Mouse (Mus musculus) MEL (cell line): ENCODE results near the gene Fcer1g. TPM values are rescaled to one million over a fixed set of nuclear protein-coding genes. Genes with fewer than 3 reads are reported as not detected.

Experiments
- DNase-seq: peaks from one replicate; pipeline ENCODE4 v3.0.0; 2011; ENCODE audit warnings: low read depth, low spot score
- H3K27ac ChIP-seq: 2 replicates; pipeline ENCODE4 v1.5.1; 2012; ENCODE audit warnings: low read depth, mild to moderate bottlenecking, control low read depth, low read length, moderate library complexity; ENCODE audit not compliant: control insufficient read depth
- H3K27me3 ChIP-seq, 2 experiments: fragments of 150-350 bp in 1 of 2; sonication (generic) in 1 of 2; 2 replicates each; pipeline ENCODE4 v1.6.1; 2012; ENCODE audit warnings: low read length in 2 of 2, mild to moderate bottlenecking in 2 of 2, improper control_type of control experiment in 1 of 2, moderate library complexity in 1 of 2; ENCODE audit not compliant: insufficient read depth in 2 of 2, control insufficient read depth in 1 of 2
- H3K36me3 ChIP-seq, 2 experiments: 2 replicates each; pipeline ENCODE4 v1.6.1; 2012 to 2014; ENCODE audit warnings: low read length in 2 of 2, improper control_type of control experiment in 1 of 2, inconsistent platforms in 1 of 2, mild to moderate bottlenecking in 1 of 2; ENCODE audit not compliant: insufficient read depth in 2 of 2, control insufficient read depth in 1 of 2
- H3K4me1 ChIP-seq, 2 experiments: fragments of 150-350 bp in 1 of 2; sonication (generic) in 1 of 2; 2 replicates each; pipeline ENCODE4 v1.6.1; 2012; ENCODE audit warnings: low read length in 2 of 2, improper control_type of control experiment in 1 of 2, mild to moderate bottlenecking in 1 of 2; ENCODE audit not compliant: insufficient read depth in 2 of 2, control insufficient read depth in 1 of 2
- H3K4me3 ChIP-seq, 2 experiments: fragments of 150-350 bp in 1 of 2; sonication (generic) in 1 of 2; 2 replicates each; pipeline ENCODE4 v1.5.1; 2012; ENCODE audit warnings: low read depth in 2 of 2, low read length in 2 of 2, mild to moderate bottlenecking in 2 of 2, moderate library complexity in 2 of 2, control low read depth in 1 of 2, improper control_type of control experiment in 1 of 2; ENCODE audit not compliant: control insufficient read depth in 1 of 2, insufficient read depth in 1 of 2
- H3K79me2 ChIP-seq: 2 replicates; pipeline ENCODE4 v1.6.1; 2012; ENCODE audit warnings: mild to moderate bottlenecking, low read length, moderate library complexity; ENCODE audit not compliant: control insufficient read depth, poor library complexity, insufficient read depth
- H3K9ac ChIP-seq: 2 replicates; pipeline ENCODE4 v1.6.1; 2012; ENCODE audit warnings: low read depth, mild to moderate bottlenecking, control low read depth, low read length, moderate library complexity; ENCODE audit not compliant: control insufficient read depth, poor library complexity, severe bottlenecking
- H3K9me3 ChIP-seq: fragments of 150-350 bp; sonication (generic); replicated peaks from 2 replicates; pipeline ENCODE4 v1.6.1; 2012; ENCODE audit warnings: mild to moderate bottlenecking, low read length, improper control_type of control experiment, moderate library complexity; ENCODE audit not compliant: insufficient read depth
- BHLHE40 ChIP-seq: IDR thresholded peaks from 2 replicates; pipeline ENCODE4 v1.6.1; 2012; ENCODE audit warnings: low read depth, mild to moderate bottlenecking, inconsistent platforms, low read length, improper control_type of control experiment, borderline replicate concordance
- CHD1 ChIP-seq: IDR thresholded peaks from 2 replicates; pipeline ENCODE4 v1.6.1; 2012; ENCODE audit warnings: low read depth, mild to moderate bottlenecking, inconsistent platforms, low read length, improper control_type of control experiment
- CHD2 ChIP-seq: IDR thresholded peaks from 2 replicates; pipeline ENCODE4 v1.6.1; 2011; ENCODE audit warnings: low read length, improper control_type of control experiment
- CTCF ChIP-seq, 3 experiments: IDR thresholded peaks in 2 of 3; conservative IDR thresholded peaks in 1 of 3; 2 replicates each; pipeline ENCODE4 v1.5.1; 2011 to 2012; ENCODE audit warnings: low read length in 3 of 3, low read depth in 2 of 3, mild to moderate bottlenecking in 2 of 3, improper control_type of control experiment in 1 of 3, inconsistent platforms in 1 of 3, mixed read lengths in 1 of 3, moderate library complexity in 1 of 3; ENCODE audit not compliant: control insufficient read depth in 1 of 3, insufficient read depth in 1 of 3, poor library complexity in 1 of 3, severe bottlenecking in 1 of 3
- ELF1 ChIP-seq: IDR thresholded peaks from 2 replicates; pipeline ENCODE4 v1.6.1; 2014; ENCODE audit warnings: low read depth, mild to moderate bottlenecking, inconsistent platforms, low read length, improper control_type of control experiment, moderate library complexity
- EP300 ChIP-seq, 2 experiments: IDR thresholded peaks; 2 replicates each; pipeline ENCODE4 v1.6.1; 2011; ENCODE audit warnings: improper control_type of control experiment in 2 of 2, low read length in 2 of 2, low read depth in 1 of 2, mild to moderate bottlenecking in 1 of 2
- GATA1 ChIP-seq: IDR thresholded peaks from 2 replicates; pipeline ENCODE4 v1.6.1; 2011; ENCODE audit warnings: low read depth, low read length, improper control_type of control experiment
- JUND ChIP-seq: IDR thresholded peaks from 2 replicates; pipeline ENCODE4 v1.6.1; 2011; ENCODE audit warnings: low read depth, mild to moderate bottlenecking, improper control_type of control experiment, low read length
- KAT2A ChIP-seq: conservative IDR thresholded peaks from 2 replicates; pipeline ENCODE4 v1.6.1; 2012; ENCODE audit warnings: low read depth, low read length, improper control_type of control experiment, inconsistent platforms
- MAFK ChIP-seq: IDR thresholded peaks from 2 replicates; pipeline ENCODE4 v1.6.1; 2011; ENCODE audit warnings: low read depth, mild to moderate bottlenecking, low read length, improper control_type of control experiment, borderline replicate concordance
- MAX ChIP-seq: IDR thresholded peaks from 2 replicates; pipeline ENCODE4 v1.6.1; 2011; ENCODE audit warnings: low read length, improper control_type of control experiment
- MAZ ChIP-seq: IDR thresholded peaks from 2 replicates; pipeline ENCODE4 v1.6.1; 2012; ENCODE audit warnings: low read depth, mild to moderate bottlenecking, inconsistent platforms, low read length, improper control_type of control experiment
- MEF2A ChIP-seq: IDR thresholded peaks from 2 replicates; pipeline ENCODE4 v1.6.1; 2014; ENCODE audit warnings: low read depth, mild to moderate bottlenecking, inconsistent platforms, low read length, improper control_type of control experiment; ENCODE audit not compliant: poor library complexity, insufficient replicate concordance, severe bottlenecking; ENCODE audit errors: extremely low read depth
- MXI1 ChIP-seq: IDR thresholded peaks from 2 replicates; pipeline ENCODE4 v1.6.1; 2011; ENCODE audit warnings: mild to moderate bottlenecking, low read depth, low read length, improper control_type of control experiment
- MYB ChIP-seq: IDR thresholded peaks from 2 replicates; pipeline ENCODE4 v1.6.1; 2011; ENCODE audit warnings: mild to moderate bottlenecking, low read depth, low read length, improper control_type of control experiment
- MYC ChIP-seq: IDR thresholded peaks from 2 replicates; pipeline ENCODE4 v1.6.1; 2011; ENCODE audit warnings: low read depth, mild to moderate bottlenecking, low read length, improper control_type of control experiment, moderate library complexity
- NRF1 ChIP-seq: IDR thresholded peaks from 2 replicates; pipeline ENCODE4 v1.6.1; 2014; ENCODE audit warnings: low read depth, mild to moderate bottlenecking, inconsistent platforms, low read length, improper control_type of control experiment, moderate library complexity; ENCODE audit not compliant: poor library complexity, insufficient read depth, severe bottlenecking
- POLR2A ChIP-seq, 2 experiments: IDR thresholded peaks; 2 replicates each; pipeline ENCODE4 v1.6.1; 2011 to 2012; ENCODE audit warnings: low read length in 2 of 2, mild to moderate bottlenecking in 2 of 2, control low read depth in 1 of 2, improper control_type of control experiment in 1 of 2, low read depth in 1 of 2, moderate library complexity in 1 of 2; ENCODE audit not compliant: control insufficient read depth in 1 of 2, insufficient read depth in 1 of 2, poor library complexity in 1 of 2
- POLR2AphosphoS2 ChIP-seq: IDR thresholded peaks from 2 replicates; pipeline ENCODE4 v1.6.1; 2011; ENCODE audit warnings: low read length, improper control_type of control experiment
- POLR2AphosphoS5 ChIP-seq: IDR thresholded peaks from 2 replicates; pipeline ENCODE4 v1.6.1; 2012; ENCODE audit warnings: low read depth, borderline replicate concordance, mild to moderate bottlenecking, inconsistent platforms, low read length, moderate library complexity, mixed read lengths
- RAD21 ChIP-seq: IDR thresholded peaks from 2 replicates; pipeline ENCODE4 v1.6.1; 2011; ENCODE audit warnings: mild to moderate bottlenecking, low read depth, low read length, improper control_type of control experiment
- RCOR1 ChIP-seq: IDR thresholded peaks from 2 replicates; pipeline ENCODE4 v1.6.1; 2012; ENCODE audit warnings: low read depth, mild to moderate bottlenecking, inconsistent platforms, low read length, improper control_type of control experiment
- TAL1 ChIP-seq: IDR thresholded peaks from 2 replicates; pipeline ENCODE4 v1.6.1; 2012; ENCODE audit warnings: mild to moderate bottlenecking, inconsistent platforms, low read length, moderate library complexity, mixed read lengths
- TBP ChIP-seq: IDR thresholded peaks from 2 replicates; pipeline ENCODE4 v1.8.0; 2011; ENCODE audit warnings: low read depth, low read length, improper control_type of control experiment
- TCF12 ChIP-seq: IDR thresholded peaks from 2 replicates; pipeline ENCODE4 v1.6.1; 2014; ENCODE audit warnings: low read depth, mild to moderate bottlenecking, inconsistent platforms, low read length, improper control_type of control experiment, moderate library complexity
- USF1 ChIP-seq: IDR thresholded peaks from 2 replicates; pipeline ENCODE4 v1.6.1; 2014; ENCODE audit warnings: low read depth, mild to moderate bottlenecking, inconsistent platforms, low read length, improper control_type of control experiment, moderate library complexity
- USF2 ChIP-seq, 2 experiments: IDR thresholded peaks; 2 replicates each; pipeline ENCODE4 v1.6.1; 2011 to 2012; ENCODE audit warnings: improper control_type of control experiment in 2 of 2, low read length in 2 of 2, borderline replicate concordance in 1 of 2, inconsistent platforms in 1 of 2, low read depth in 1 of 2, mild to moderate bottlenecking in 1 of 2; ENCODE audit not compliant: insufficient read depth in 1 of 2
- ZKSCAN1 ChIP-seq: IDR thresholded peaks from 2 replicates; pipeline ENCODE4 v1.6.1; 2012; ENCODE audit warnings: low read depth, mild to moderate bottlenecking, inconsistent platforms, low read length, improper control_type of control experiment, moderate library complexity
- polyA plus RNA-seq, 2 experiments: library from polyadenylated mRNA; stranded (reverse) in 1 of 2; unstranded in 1 of 2; fragments of >175 nt in 1 of 2; fragments of >200 nt in 1 of 2; gene quantifications; 2 replicates each; pipeline versions ENCODE4 v1.2.1 to v1.2.4; 2012; ENCODE audit warnings: low replicate concordance in 2 of 2, low read depth in 1 of 2; ENCODE audit not compliant: insufficient read length in 2 of 2, insufficient read depth in 1 of 2, missing spikeins in 1 of 2
- total RNA-seq: library from RNA; depleted of rRNA; stranded (reverse); fragments of 300-350 nt; gene quantifications from 2 replicates; pipeline ENCODE4 v1.2.3, GENCODE M21; 2012

Fcer1g gene
- total and polyA plus RNA-seq, 3 experiments = 0.62 to 1.1 TPM; not detected in 1

DNA sequence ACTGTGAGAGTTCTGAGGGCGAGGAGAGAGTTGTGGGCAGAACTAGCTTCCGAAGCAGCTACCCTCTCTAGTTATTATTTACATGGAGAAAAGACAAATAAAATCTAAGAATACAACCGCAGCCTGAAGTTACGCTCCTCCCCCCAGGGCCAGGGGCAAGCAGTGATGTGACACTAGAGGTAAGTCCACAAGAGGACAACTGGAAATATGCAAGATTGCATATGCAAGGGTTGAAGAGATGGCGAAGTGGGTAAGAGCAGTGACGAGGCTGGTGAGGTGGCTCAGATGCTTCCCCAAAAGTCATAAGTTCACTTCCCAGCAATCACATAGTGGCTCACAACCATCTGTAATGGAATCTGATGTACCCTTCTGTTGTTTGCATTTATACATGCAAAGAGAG is 11.0 kb downstream of the Fcer1g start:
- Histone ChIP-seq H3K27me3 (no peaks in the 10 kb centered on the region), H3K9me3 (no peaks in the 10 kb centered on the region), H3K36me3 (peaks cover 0 to 3% of the 10 kb centered on the region in 2 experiments; a peak in 2 of 4 replicates), H3K4me3 (peak overlapping the region; percentile 27 to 62), H3K4me1 (peaks cover 0 to 8% of the 10 kb centered on the region in 2 experiments; a peak in 1 of 4 replicates), H3K79me2 (peaks cover 2% of the 10 kb centered on the region; the same call in 1 of the 2 replicates), H3K27ac (peak overlapping the region; percentile 63), H3K9ac (peak overlapping the region; percentile 50)
- peak; percentile 62 for DNase-seq
- TF ChIP-seq TBP (peak; percentile 64; the same call in 1 of the 2 replicates), ELF1 (no peak)

DNA sequence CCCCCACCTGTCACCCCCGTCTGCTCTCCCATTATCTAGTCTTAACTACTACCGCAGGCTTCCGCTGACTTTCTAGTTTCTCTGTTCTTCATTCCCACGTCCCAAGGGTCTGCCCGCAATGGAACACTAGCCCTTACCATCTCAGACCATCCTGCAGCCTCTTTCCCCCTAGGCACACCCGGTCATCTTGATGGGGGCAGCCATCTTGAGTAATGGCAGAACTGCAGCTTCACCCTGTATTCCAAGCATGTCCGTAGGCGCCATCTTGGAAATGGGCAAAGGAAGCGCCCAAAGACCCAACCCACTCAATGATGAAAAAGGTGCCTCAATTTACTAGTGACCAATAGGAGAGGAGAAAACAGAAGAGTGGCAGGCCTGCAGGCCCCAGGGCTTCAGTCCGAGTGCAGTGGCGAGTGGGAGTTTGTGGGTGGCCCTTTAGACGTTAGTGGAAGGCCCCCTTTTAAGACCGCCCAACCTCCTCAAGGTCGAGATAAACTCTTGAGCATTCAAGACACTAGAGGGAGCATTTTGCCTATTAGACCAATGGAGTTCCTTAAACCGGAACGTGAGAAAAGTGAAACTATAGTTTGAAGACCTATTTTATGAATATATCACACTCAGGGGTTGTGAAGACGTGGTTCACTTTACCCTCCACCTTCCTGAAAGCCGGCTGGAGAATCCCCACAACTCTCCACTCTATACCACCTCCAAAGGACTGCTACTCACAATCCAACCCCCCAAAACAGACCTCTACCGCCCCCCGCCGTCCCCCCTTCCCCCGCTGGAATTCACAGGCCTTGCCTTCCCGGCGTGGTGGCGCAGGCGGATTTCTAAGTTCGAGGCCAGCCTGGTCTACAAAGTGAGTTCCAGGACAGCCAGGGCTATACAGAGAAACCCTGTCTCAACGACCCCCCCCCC is 11.7 kb downstream of the Fcer1g start, which contains the start of gene Tomm40l:
Gene Tomm40l, minus strand, starts transcription at position 277 of the 918 bp plus-strand sequence.
- Histone ChIP-seq H3K9me3 (no peaks in the 10 kb centered on the region), H3K9ac (peak within 1 kb of the TSS; percentile 88), H3K79me2 (peaks cover 2% of the 10 kb centered on the region; the same call in 1 of the 2 replicates), H3K4me3 (peak within 1 kb of the TSS; percentile 83 to 90), H3K4me1 (peaks cover 0 to 8% of the 10 kb centered on the region in 2 experiments; a peak in 1 of 4 replicates), H3K27ac (peak within 1 kb of the TSS; percentile 94), H3K36me3 (peaks cover 0 to 3% of the 10 kb centered on the region in 2 experiments; a peak in 2 of 4 replicates), H3K27me3 (no peaks in the 10 kb centered on the region)
- DNase-seq = peak; percentile 99
- TF ChIP-seq ZKSCAN1 (no peak), TCF12 (peak; percentile 81), POLR2AphosphoS2 (peak; percentile 51; the same call in 1 of the 2 replicates), GATA1 (peak; percentile 46), MAX (no peak), MYB (no peak), CHD2 (peak; percentile 59; the same call in 1 of the 2 replicates), POLR2AphosphoS5 (no peak), BHLHE40 (peak; percentile 72; the same call in 1 of the 2 replicates), RAD21 (peak; percentile 65), NRF1 (peak; percentile 65), CHD1 (peak; percentile 94), MEF2A (no peak), TAL1 (no peak), MXI1 (peak; percentile 93), TBP (peak; percentile 72), USF2 (IDR thresholded peaks at IDR 0.05; ENCODE audit: borderline replicate concordance in 1 of 2, insufficient read depth in 1 of 2, low read depth in 1 of 2, low read length in 2 of 2) (no peak), USF1 (0 out of 2 replicates have a peak, but pooled peaks have one; percentile 11), JUND (no peak), EP300 (IDR thresholded peaks at IDR 0.05; ENCODE audit: low read depth in 1 of 2, low read length in 2 of 2) (peak in 1 of 2 experiments; percentile 63; a peak in 2 of 4 replicates), CTCF (IDR thresholded peaks at IDR 0.05 in 2 of 3, conservative IDR thresholded peaks at IDR 0.05 in 1 of 3; ENCODE audit: control insufficient read depth in 1 of 3, insufficient read depth in 1 of 3, low read depth in 2 of 3, low read length in 3 of 3, poor library complexity in 1 of 3, severe bottlenecking in 1 of 3) (peak; percentile 27 to 72 (median 34); a peak in 5 of 6 replicates), MAZ (peak; percentile 72), RCOR1 (peak; percentile 86), MYC (peak; percentile 81), KAT2A (peak; percentile 83), POLR2A (IDR thresholded peaks at IDR 0.05; ENCODE audit: control insufficient read depth in 1 of 2, insufficient read depth in 1 of 2, low read depth in 1 of 2, low read length in 2 of 2, poor library complexity in 1 of 2) (peak; percentile 75 to 80), MAFK (no peak)
